Mouse (Mus musculus): ENCODE measurements around the gene Abl2. TPM values are rescaled to one million over a fixed set of nuclear protein-coding genes. Genes with fewer than 3 reads are reported as not detected.
A peak's percentile ranks its signal among the peaks of the same experiment; 100 is the strongest.
"Not testable (repeated sequence)": the region's sequence is repeated elsewhere in the genome, so short reads cannot be mapped to it uniquely, and the experiment has no call there.

Gene Abl2
- 10 to 100 TPM; 79.8 to 80.3 TPM for total RNA-seq (2021)
- long read RNA-seq, experiment 1, partial matches to known transcripts: 0 of 11 reads
- long read RNA-seq, experiment 1, other reads (novel, unspliced or antisense): 11 of 11 reads
- long read RNA-seq, experiment 2, partial matches to known transcripts: 1 of 15 reads
- long read RNA-seq, experiment 2, other reads (novel, unspliced or antisense): 14 of 15 reads

DNA sequence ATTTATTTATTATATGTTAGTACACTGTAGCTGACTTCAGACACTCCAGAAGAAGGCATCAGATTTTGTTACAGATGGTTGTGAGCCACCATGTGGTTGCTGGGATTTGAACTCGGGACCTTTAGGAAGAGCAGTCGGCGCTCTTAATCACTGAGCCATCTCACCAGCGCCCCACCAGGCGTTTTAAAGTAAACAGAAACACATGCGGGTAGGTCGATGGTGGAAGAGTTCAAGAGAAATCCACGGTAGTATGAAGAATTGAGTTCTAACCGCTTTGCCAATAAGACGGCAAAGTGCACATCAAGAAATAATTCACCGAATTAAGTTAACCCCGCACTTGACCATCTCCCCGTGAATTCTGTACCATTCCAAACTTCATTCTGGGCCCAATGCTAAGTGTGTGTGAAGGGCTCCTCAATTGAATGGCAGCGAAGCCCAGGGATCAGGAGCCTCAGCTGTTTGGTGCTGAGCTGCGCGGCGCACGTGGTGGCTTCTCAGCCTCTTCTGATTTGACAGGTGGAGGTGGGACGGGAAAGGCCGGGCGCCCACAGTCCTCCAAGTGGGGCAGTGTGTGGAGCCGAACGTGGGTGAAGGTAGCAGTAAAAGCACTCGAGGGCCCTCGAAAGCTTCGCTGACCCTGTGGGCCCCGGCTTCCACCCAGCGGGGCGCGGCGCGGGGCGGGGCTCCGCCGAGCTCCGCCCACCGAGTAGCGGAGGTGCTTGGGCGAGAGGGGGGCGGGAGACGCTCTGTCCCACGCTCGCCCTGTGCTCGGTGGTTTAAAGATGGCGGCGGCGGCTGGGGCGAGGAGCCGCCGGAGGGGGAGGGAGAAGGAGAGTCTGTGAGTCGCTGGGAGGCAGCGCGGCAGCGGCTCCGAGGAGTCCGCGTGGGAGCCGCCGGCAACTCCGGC is at the start of gene Abl2:
Abl2 (plus strand) TSS at position 763 of the 907 bp plus-strand sequence.
- DNase-seq (ENCODE audit: low spot score in 2 of 2): peak; percentile 87 to 90

DNA sequence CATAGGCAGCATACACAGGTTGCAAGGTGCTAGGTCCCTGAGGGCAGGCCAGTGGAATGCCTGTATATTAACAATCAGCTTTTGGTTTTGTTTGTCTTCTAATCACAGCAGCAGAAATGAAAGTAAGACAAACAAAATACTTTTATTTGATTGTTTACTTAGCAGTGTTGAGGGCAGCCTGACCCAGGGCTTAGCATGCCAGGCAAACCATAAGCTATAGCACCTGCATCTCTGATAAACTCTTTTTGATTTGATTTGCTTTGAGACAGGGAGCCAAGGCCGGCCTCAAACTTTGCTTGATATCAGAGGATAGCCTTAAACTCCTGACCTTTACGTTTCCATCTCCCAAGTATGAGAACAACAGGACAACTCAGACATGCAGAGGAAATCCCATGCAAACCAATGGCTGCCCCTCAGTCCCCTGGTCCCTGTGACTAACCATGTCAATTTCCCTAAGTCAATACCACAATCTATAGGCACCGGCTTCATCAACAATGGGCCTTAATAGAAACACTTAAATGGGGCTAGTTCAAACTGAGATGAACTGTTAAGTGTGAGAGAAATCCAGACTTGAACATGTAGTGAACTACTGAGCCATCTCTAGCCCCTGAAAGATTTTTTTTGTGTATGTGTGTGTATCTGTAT is 38.3 kb upstream of the Abl2 start:
- DNase-seq (ENCODE audit: low spot score in 2 of 2): no peak

DNA sequence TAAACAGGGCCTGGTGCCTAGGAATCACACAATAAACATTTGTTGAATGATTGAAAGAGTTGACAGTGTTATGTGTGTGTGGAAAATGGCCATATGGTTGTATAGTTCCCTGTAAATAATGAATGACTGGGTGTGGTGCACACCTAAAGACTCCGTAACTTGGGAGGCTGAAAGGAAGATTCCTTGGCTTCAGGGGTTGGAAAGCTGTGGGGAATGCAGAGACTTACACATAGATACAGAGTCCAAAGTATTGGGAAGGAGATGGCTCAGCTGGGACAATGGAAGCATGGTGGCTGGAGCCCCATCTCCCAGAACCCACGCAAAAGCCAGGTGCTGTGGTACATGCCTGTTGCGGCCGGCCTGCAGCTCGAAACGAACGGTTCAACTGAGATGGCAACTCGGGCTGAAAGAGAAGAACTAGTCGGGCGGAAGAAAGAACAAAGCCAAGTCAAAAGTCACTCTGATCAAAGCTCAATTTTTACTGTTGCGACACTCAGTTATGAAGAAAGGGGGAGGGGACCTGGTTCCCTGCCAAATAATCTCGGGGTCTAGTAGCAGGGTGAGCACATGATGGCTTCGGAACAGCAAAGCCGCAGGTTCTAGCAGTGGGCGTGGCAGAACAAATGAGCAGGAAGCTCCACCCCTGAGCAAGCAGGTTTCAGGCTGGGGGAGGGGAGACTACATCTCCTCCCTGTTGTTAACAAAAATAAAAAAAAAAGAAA is 36.6 kb upstream of the Abl2 start:
- DNase-seq (ENCODE audit: low spot score in 2 of 2): no peak

DNA sequence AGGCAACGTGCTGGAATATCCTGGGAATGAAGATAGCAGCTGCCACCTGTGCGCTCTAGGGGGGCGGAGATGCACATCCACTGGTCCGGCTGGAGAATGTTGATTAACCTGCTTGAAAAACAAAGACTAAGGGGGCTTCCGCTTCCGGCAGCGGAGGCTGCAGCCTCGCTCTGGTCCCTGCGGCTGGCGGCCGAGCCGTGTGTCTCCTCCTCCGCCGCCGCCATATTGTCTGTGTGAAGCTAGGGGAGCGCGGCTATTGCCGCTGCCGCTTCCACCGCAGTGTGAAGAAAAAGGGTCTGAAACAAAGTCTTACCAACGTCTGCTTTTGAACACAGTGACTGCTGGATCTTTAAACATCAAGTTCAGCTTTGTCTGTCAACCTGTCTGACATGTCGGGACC is 34.7 kb upstream of the Abl2 start, which contains the start of gene Gm10031:
Gm10031 (plus strand) TSS at position 171 of the 400 bp plus-strand sequence.
- DNase-seq (ENCODE audit: low spot score in 2 of 2): not testable (repeated sequence)

DNA sequence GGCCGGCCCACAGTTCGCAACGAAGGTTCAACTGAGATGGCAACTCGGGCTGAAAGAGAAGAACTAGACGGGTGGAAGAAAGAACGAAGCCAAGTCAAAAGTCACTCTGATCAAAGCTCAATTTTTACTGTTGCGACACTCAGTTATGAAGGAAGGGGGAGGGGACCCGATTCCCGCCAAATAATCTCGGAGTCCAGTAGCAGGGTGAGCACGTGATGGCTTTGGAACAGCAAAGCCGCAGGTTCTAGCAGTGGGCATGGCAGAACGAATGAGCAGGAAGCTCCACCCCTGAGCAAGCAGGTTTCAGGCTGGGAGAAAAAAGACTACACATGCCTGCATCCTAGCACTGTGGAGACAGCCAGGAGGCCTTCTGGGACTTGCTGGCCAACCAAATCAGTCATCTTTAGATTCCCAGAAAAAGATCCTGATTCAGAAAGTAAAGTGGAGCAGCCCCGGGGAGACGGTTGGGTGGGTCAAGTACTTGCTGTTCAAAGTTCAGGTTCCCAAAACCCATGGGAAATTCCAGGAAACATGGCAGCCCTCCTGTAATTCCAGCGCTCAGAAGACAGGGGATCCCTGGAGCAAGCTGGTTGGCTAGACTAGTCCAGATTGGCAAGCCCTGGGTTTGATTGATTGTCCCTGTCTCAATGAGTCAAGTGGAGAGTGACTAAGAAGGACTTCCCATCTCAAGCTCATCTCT is 26.0 kb upstream of the Abl2 start:
- not testable (repeated sequence) for DNase-seq (ENCODE audit: low spot score in 2 of 2)

DNA sequence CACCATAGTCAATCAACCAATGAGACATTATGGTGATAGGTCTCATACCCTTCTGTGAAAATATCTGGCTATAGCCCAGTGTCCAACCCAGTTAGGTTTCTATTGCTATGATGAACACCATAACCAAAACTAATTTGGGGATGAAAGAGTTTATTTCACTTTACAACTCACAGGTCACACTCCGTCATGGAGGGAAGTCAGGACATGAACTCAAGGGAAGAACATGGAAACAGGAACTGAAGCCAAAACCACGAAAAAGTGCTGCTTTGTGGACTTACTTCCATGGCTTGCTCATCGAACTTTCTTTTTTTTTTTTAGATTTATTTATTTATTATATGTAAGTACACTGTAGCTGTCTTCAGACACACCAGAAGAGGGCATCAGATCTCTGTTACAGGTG is 25.1 kb upstream of the Abl2 start:
- no peak for DNase-seq (ENCODE audit: low spot score in 2 of 2)

DNA sequence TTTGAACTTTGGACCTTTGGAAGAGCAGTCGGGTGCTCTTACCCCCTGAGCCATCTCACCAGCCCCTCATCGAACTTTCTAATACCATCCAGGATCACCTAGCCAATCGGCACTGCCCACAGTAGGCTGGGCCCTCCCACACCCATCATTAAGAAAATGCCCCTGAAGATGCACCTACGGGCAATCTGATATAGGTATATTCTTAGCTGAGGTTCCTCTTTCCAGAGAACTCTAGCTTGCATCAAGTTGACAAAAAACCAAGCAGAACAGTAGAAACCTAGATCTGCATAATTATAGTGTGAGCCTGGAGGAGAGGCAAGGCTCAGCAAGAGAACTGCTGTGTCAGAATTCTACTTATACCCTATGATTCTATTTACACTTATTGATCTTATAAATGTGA is 24.7 kb upstream of the Abl2 start:
- no peak for DNase-seq (ENCODE audit: low spot score in 2 of 2)

DNA sequence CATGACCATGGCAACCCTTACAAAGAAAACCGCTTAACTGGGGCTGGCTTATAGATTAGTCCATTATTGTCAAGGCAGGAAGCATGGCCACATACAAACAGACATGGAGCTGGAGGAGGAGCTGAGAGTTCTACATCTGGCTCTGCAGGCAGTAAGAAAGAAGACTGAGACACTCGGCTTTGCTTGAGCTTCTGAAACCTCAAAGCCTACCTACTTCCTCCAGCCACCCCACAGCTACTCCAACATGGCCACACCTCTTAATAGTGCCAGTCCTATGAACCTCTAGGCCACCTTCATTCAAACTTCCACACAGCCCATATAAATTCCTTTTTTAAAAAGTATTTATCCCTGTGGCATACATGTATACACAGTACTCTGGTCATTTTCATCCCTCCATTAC is 21.6 kb upstream of the Abl2 start:
- DNase-seq (ENCODE audit: low spot score in 2 of 2): no peak

DNA sequence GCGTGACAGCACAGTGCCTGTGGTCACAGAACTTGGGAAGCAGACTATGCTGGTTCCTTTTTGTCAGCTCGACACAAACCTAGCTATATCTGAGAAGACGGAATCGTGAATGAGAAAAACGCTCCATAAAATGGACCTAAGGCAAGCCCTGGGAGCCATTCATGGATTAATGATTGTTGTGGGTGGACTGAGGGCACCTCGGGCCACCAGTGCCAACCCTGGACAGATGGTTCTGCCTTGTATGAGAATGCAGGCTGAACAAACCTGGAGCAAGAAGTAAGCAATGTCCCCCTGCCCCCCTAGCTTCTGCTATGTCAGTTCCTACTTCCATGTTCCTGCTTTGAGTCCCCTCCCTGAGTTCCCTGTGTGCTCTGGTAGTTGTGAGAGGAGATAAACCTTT is 20.9 kb upstream of the Abl2 start:
- no peak for DNase-seq (ENCODE audit: low spot score in 2 of 2)

DNA sequence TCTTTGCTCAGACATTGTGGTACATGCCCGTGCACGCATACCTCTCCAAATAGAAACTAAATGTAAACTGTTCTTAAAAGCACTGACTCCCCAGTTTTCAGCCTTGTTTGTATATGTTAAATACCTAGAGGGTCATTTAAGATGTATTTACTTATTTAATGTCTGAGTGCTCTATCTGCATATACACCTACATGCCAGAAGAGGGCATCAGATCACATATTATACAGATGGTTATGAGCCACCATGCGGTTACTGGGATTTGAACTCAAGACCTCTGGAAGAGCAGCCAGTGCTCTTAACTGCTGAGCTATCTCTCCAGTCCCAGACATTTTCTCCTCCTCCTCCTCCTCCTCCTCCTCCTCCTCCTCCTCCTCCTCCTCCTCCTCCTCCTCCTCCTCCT is 20.2 kb upstream of the Abl2 start:
- DNase-seq (ENCODE audit: low spot score in 2 of 2): no peak

DNA sequence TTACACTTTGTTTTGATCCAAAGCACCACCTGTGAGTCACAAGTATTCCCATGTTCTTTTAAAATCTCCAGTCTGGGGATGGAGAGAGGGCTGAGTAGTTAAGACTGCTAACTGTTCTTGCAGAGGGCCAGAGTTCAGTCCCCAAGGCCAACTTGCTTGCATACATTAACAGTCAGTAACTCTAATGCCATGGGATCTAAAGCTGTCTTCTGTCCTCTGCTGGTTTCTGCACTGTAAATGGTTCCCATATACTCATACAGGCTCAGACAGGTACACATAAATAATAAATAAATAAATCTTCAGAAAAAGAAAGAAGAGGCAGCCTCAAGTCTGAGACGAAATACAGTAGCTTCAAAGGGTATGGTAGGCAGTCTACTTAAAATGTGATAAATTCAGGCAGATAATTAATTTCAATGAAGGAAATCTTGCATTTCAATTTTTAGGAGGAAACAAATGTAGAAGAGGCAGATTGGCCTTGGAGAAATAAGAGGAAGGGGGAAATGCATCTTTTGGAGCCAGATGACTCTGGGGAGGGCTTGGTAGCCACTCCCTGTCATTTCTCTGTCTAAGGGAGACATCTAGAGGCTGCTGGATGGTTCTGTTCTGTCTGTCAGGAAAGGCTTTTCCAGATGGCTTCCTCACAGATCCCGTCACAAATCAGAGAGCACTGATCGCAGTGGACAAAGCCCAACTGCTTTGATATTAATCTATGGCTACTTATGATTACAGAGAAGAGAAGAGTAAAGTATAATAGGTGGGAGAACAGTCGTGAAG is 18.6 kb upstream of the Abl2 start:
- DNase-seq (ENCODE audit: low spot score in 2 of 2): peak; percentile 20 to 70

DNA sequence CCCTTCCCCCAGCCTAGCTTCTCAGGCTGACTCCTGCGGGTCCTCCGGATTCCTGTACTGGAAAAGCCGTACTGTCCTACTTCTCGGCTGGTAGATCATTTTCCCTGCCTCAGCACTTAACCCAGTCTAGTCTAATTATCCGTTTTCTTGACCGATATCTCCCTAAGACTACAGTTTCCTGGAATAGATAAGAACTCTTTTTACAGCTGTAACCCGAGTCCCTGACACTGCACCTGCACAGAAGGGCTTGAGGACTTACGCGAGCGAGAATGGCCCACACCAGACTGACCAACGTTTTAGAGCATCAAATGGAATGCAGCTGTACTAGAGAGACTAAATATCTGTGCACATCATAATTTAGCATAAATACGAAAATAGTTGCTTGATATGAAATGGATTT is 14.6 kb upstream of the Abl2 start:
- no peak for DNase-seq (ENCODE audit: low spot score in 2 of 2)

DNA sequence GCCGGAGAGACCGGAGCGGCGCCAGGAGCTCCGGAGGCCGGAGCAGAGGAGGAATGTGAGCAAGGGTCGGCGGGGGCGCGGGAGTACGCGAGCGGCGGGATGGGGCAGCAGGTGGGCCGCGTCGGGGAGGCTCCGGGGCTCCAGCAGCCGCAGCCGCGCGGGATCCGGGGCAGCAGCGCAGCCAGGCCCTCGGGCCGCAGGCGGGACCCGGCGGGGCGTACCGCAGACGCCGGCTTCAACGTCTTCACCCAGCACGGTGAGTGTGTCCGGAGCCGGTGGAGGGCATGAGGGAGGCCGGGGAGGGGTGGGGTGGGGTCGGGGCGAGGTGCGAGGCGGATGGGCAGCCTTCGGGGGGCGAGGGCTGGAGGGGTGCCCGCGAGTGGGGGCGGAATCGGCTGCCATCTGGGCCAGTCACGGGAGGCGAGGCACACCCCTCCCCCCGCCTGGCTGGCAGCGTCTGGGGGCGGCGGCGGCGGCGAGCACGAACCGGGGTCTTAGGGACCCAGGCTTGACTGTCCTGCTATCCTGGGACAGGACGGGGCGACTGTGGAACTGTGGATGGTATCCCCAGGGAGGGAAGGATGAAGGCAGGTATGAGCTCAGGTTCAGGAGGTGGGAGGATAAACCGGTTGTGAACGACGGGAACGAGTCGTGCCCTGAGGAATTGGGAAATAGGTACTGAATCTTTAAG is 509 bp downstream of the Abl2 start:
- peak; percentile 65 to 74 for DNase-seq (ENCODE audit: low spot score in 2 of 2)

DNA sequence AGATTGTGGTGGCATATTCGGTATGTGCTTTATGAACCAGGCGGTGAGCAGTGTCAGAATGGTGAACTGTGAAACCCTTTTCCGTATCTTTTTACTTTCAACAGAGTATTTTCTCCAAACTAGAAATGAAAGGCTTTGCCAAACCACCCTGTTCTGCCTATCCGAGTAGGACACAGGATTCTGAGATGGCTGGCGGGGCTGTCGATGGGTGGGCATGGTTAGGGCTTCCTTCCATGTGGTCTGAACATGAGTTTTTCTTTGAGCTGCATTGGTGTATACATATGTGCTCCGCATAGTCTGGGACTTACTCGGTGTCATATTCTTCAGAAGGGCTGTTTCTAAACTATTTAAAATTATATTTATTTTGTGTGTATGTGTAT is 1.0 kb downstream of the Abl2 start:
- no peak for DNase-seq (ENCODE audit: low spot score in 2 of 2)

DNA sequence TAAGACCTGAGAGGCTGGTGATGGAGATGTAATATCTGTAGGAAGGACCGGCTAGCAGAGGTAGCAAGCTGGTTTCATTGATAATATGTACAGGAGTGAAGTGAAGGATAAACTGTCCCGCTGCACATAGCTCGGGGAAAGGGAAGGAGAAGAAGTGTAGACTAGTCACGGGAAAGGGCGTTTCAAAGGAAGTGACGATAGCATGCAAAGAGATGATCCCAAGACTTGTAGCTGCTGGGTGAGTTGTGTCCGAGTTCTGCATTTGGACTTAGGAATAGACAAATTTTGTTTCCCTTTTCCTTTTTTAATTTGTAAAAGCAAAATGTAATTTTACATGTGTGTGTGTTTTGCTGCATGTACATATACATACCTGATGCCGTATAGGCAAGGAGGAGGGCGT is 1.9 kb downstream of the Abl2 start:
- no peak for DNase-seq (ENCODE audit: low spot score in 2 of 2)

DNA sequence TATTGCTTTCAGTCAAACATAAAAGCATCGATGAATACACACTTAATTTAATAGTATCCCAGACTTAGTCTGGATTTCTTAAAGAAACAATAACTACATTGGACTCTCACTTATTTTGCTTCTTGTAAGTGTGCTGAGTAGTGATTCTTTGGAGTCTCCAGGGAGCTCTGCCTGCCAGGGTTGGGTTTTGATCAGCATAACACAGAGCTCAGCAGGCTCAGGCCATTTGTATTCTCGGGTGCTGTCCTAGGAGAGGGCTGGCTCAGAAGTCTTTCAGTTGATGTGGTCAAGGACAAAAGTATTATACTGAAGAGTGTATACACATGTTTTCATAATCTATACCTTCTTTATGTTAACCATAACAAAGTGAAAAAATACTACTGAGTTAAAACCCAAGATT is 6.7 kb downstream of the Abl2 start:
- DNase-seq (ENCODE audit: low spot score in 2 of 2): peak in 1 of 2 experiments; percentile 36

DNA sequence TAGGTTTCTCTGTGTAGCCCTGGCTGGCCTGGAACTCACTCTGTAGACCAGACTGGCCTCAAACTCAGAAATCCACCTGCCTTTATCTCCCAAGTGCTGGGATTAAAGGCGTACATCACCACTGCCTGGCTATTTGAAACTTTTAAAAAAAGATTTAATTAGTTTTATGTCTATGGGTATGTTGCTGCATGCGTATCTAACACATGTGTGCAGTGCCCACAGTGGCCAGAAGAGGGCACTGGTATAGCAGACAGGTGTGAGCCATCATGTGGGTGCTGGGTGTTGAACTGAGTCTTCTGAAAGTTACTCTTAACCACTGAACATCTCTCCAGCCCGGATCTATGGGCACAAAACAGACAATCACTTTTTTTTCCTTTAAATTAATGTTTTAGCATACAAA is 7.5 kb downstream of the Abl2 start:
- DNase-seq (ENCODE audit: low spot score in 2 of 2): no peak

DNA sequence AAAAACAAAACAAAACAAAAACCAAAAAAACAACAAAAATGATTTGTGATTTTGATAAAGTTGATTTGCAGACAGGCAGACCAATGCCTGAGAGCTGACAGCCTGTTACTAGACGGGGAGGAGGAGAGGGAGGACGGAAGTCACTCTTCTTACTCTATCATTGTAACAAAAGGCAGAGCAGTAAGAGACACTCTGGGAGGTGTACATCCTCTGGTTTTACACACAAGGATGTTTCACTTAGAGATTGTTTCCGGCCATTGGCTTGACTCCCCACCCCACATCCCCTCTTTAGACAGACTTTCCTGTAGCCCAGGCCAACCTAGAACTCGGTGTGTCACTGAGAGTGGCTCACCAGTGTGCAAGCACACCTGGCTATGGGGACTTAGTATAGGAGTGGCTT is 11.0 kb downstream of the Abl2 start:
- no peak for DNase-seq (ENCODE audit: low spot score in 2 of 2)

DNA sequence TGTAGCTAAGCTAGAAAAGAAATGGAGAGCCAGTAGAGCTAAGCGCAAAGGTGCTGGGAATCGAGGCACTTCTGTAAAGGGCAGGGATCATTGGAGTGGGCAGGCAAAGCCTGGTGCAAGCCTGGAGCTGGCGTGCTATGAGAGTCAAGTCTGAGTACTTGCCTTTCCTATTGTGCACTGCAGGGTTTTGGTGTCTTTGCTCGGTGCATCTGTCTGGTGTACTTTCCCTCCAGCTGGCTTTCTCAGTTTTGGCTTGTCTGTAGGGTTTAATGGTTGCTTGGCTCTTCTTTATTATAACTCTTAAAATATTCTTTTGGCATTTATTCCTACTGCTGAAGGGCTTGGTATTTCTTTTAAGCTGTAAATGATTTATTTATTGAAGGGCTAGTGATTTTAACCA is 14.4 kb downstream of the Abl2 start:
- peak in 1 of 2 experiments; percentile 44 for DNase-seq (ENCODE audit: low spot score in 2 of 2)

DNA sequence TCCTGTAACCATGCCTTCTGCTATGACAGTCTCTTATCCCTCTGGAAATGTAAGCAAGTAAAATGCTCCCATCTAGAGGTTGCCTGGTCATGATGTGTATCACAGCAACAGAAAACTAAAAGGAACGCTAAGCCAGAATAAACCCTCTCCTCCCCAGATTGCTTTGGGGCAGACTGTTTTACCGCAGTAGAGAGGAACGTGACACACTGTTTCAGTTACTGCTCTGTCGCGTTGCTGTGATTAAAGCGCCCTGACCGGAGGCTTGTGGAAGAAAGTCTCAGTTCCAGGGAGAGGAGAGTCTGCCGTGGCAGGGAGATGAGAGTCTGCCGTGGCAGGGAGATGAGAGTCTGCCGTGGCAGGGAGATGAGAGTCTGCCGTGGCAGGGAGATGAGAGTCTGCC is 22.6 kb downstream of the Abl2 start:
- no peak for DNase-seq (ENCODE audit: low spot score in 2 of 2)

Measured in layer of hippocampus, postnatal 14 days (tissue).